9 mouse cellular contexts compared by ENCODE assay signal in the genomic region with DNA sequence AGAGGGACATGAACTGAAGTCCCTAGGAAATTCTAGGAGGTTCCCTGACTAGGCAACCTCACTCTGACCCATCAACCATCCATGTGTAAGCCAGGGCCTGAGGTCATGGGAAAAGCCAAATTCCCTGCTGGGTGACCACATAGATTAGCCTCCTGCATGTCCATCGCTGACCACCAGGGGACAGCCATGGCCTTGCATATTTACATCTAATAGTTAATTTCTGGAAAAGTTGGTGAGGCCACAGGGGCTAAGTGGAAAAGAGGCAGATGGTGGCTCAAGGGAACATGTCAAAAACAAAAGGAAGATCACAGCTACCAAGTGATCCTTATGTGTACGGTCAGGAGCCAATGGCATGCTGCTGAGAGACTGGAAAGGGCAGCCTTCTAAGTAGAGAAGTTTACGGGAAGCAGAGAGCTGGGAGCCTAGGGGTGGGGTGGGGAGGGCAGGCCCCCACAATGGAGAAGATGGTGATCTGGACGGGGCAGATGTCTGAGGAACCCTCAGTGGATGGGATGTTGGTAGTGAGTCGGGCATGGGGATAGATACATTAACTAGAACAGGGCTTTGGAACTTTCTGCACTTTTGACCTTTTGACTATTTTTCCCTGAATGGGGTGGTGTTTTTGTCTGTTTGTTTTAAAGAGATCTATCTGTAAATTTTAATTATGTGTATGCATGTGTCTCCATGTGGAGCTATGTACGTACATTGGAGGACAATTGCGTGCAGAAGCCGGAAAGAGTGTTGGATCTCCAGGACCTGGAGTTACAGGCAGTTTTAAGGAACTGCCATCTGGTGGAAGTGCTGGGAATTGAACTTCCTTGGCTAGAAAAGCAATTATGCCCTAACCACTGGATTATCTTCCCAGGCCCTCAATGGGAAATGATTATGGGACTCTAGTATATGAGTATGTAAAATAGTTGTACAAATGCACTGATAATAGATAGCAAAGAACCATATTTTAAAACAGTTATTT. TPM values are rescaled to one million over a fixed set of nuclear protein-coding genes. Genes with fewer than 3 reads are reported as not detected.
DNase-seq lines count a peak whose midpoint lies in the region; ATAC-seq and TF ChIP-seq lines count a peak whose summit lies in the region.
"Had no signal": no experiment of that assay in that cellular context is flagged by ENCODE, and none has a peak within 500 bp of the region (broad histone marks: within the 10 kb centered on the region; RNA-seq: fewer than 3 reads in every experiment).

No protein-coding gene starts in this region.

- H3K27ac ChIP-seq in kidney, adult 2 months (ENCODE audit: insufficient read depth, low read depth, low read length): no peak overlapping the region
- H3K27ac ChIP-seq in lung, embryonic 16.5 days (ENCODE audit: low read length): no peak overlapping the region

- no peaks in the 10 kb centered on the region for H3K4me1 ChIP-seq in kidney, adult 2 months (ENCODE audit: control insufficient read depth, insufficient read depth, low read length)
- H3K4me1 ChIP-seq in lung, embryonic 16.5 days (replicated peaks; ENCODE audit: control insufficient read depth, insufficient read depth, low read length): no peaks in the 10 kb centered on the region; the same call in 1 of the 2 replicates

- no peaks in the 10 kb centered on the region for H3K36me3 ChIP-seq in kidney, adult 2 months (ENCODE audit: control insufficient read depth, insufficient read depth, low read length)
- H3K36me3 ChIP-seq in lung, embryonic 16.5 days (ENCODE audit: control insufficient read depth, insufficient read depth, low read length): no peaks in the 10 kb centered on the region

- H3K4me3 ChIP-seq in kidney, adult 2 months (ENCODE audit: insufficient read depth, low read depth, low read length): no peak overlapping the region
- no peak overlapping the region for H3K4me3 ChIP-seq in lung, embryonic 16.5 days (ENCODE audit: low read length)

- TF ChIP-seq POLR2A in kidney, adult 2 months (IDR thresholded peaks at IDR 0.05; ENCODE audit: low read depth, low read length): no peak

- DNase-seq in adrenal gland, adult 18-20 months (ENCODE audit: low spot score in 2 of 2): peak; percentile 30 to 42
- no peak for DNase-seq in adrenal gland, adult 8-10 months
- peak; percentile 35 for DNase-seq in thymus, postnatal 4 days
- no peak for DNase-seq in thymus, postnatal 25 days
- DNase-seq in embryo, embryonic 9.5 days (ENCODE audit: extremely low spot score): peak; percentile 57
- peak; percentile 65 for DNase-seq in kidney, adult 2 months
- DNase-seq in testis, postnatal 10 days (ENCODE audit: low spot score): peak; percentile 82

- ATAC-seq in lung, embryonic 16.5 days (ENCODE audit: low read depth): peak; percentile 73

- WGBS in kidney, adult 2 months: 38% methylated on average over 8 of the region's 8 CpGs
- 30% methylated on average over 8 of the region's 8 CpGs for WGBS in lung, embryonic 16.5 days

- H3K9me3 ChIP-seq in lung, embryonic 16.5 days (ENCODE audit: control insufficient read depth, low read length): no peaks in the 10 kb centered on the region

- no peak overlapping the region for H3K9ac ChIP-seq in lung, embryonic 16.5 days (ENCODE audit: low read length)

- no peak overlapping the region for H3K4me2 ChIP-seq in lung, embryonic 16.5 days (ENCODE audit: low read depth, low read length)

- peak; percentile 84 for TF ChIP-seq CTCF in kidney, adult 2 months (conservative IDR thresholded peaks at IDR 0.05; ENCODE audit: insufficient read depth, insufficient read length, low read depth, low read length)

- no peaks in the 10 kb centered on the region for H3K27me3 ChIP-seq in kidney, adult 2 months (replicated peaks; ENCODE audit: control insufficient read depth, insufficient read depth, low read length)
- H3K27me3 ChIP-seq in lung, embryonic 16.5 days (ENCODE audit: control insufficient read depth, insufficient read depth, low read depth, low read length): no peaks in the 10 kb centered on the region

RNA-seq across cellular contexts. Expression of gene Prss21, which starts 6.3 kb away (rescaled TPM):
- not detected for total RNA-seq in adrenal gland, adult 18-20 months (2021)
- total RNA-seq in adrenal gland, adult 8-10 months (2022): not detected
- polyA plus RNA-seq in kidney, adult 2 months (2012; rRNA removed): 0.14 TPM in 2 replicates
- polyA plus RNA-seq in lung, embryonic 16.5 days (2015; fragmentation: Nextera tagmentation; extraction: Ambion mirVana): not detected in 2 replicates
- polyA plus RNA-seq: heart, embryonic 14.5 days had no signal

RNA-seq across cellular contexts. Expression of gene Dcpp1, which starts 6.5 kb away (rescaled TPM):
- not detected for total RNA-seq in adrenal gland, adult 18-20 months (2021)
- total RNA-seq in adrenal gland, adult 8-10 months (2022): not detected
- polyA plus RNA-seq in kidney, adult 2 months (2012; rRNA removed): not detected in 2 replicates
- polyA plus RNA-seq in lung, embryonic 16.5 days (2015; fragmentation: Nextera tagmentation; extraction: Ambion mirVana): not detected in 2 replicates
- polyA plus RNA-seq: heart, embryonic 14.5 days had no signal

RNA-seq across cellular contexts. Expression of gene Dcpp2, which starts 6.5 kb away (rescaled TPM):
- not detected for total RNA-seq in adrenal gland, adult 18-20 months (2021)
- total RNA-seq in adrenal gland, adult 8-10 months (2022): not detected
- not detected in 2 replicates for polyA plus RNA-seq in kidney, adult 2 months (2012; rRNA removed)
- polyA plus RNA-seq in lung, embryonic 16.5 days (2015; fragmentation: Nextera tagmentation; extraction: Ambion mirVana): not detected in 2 replicates
- polyA plus RNA-seq: heart, embryonic 14.5 days had no signal

RNA-seq across cellular contexts. Expression of gene Prss41, which starts 30.2 kb away (rescaled TPM):
- total RNA-seq in adrenal gland, adult 18-20 months (2021): under 1 TPM; 0.60 to 0.74 TPM
- total RNA-seq in adrenal gland, adult 8-10 months (2022): 1 to 10 TPM in 3 of 4 experiments, under 1 TPM in 1; 0.56 to 1.8 (median 1.4) TPM
- polyA plus RNA-seq in kidney, adult 2 months (2012; rRNA removed): 0.08 and 0.16 TPM in 2 replicates
- 0.75 and 0.99 TPM in 2 replicates for polyA plus RNA-seq in lung, embryonic 16.5 days (2015; fragmentation: Nextera tagmentation; extraction: Ambion mirVana)
- polyA plus RNA-seq: heart, embryonic 14.5 days had no signal

RNA-seq across cellular contexts. Expression of gene Prss32, which starts 30.5 kb away (rescaled TPM):
- total RNA-seq in adrenal gland, adult 18-20 months (2021): not detected
- total RNA-seq in adrenal gland, adult 8-10 months (2022): not detected
- polyA plus RNA-seq in kidney, adult 2 months (2012; rRNA removed): not detected in 2 replicates
- 0.41 TPM in 1 of 2 replicates, not detected in the other for polyA plus RNA-seq in lung, embryonic 16.5 days (2015; fragmentation: Nextera tagmentation; extraction: Ambion mirVana)
- polyA plus RNA-seq: heart, embryonic 14.5 days had no signal

Comparison
In these comparisons a context has a peak if more than half of its experiments do, and no peak if none do; other contexts are left out.
1. DNase-seq: peak in adrenal gland, adult 18-20 months (2 of 2), thymus, postnatal 4 days (single experiment), embryo, embryonic 9.5 days (single experiment), kidney, adult 2 months (single experiment) and testis, postnatal 10 days (single experiment); none in adrenal gland, adult 8-10 months (single experiment) and thymus, postnatal 25 days (single experiment).